Comparison of ENCODE assay signal across 7 mouse cellular contexts in genomic region chr14:21987660-21988576, GRCm38 (mm10). TPM values are rescaled to one million over a fixed set of nuclear protein-coding genes. Genes with fewer than 3 reads are reported as not detected.
DNase-seq lines count a peak whose midpoint lies in the region; ATAC-seq and TF ChIP-seq lines count a peak whose summit lies in the region.

No protein-coding gene starts in this region.

- H3K4me2 ChIP-seq in midbrain, embryonic 13.5 days (replicated peaks), result peak overlapping the region; percentile 83

- H3K4me3 ChIP-seq in limb, embryonic 10.5 days, result peak overlapping the region; percentile 85
- peak overlapping the region; percentile 87 for H3K4me3 ChIP-seq in midbrain, embryonic 13.5 days (replicated peaks)
- H3K4me3 ChIP-seq in small intestine, adult 2 months (ENCODE audit: low read depth, low read length), result peak overlapping the region; percentile 97

- DNase-seq in adrenal gland, adult 8-10 months, result peak; percentile 99
- peak; percentile 98 for DNase-seq in embryo, embryonic 11 days
- peak; percentile 90 to 95 for DNase-seq in gastrocnemius, postnatal 4 days (ENCODE audit: low spot score in 2 of 2)
- DNase-seq in kidney, adult 11 months, result peak; percentile 99
- peak; percentile 95 for DNase-seq in limb, embryonic 10.5 days (ENCODE audit: low spot score)

- H3K36me3 ChIP-seq in limb, embryonic 10.5 days, result peaks cover 19% of the 10 kb centered on the region
- H3K36me3 ChIP-seq in midbrain, embryonic 13.5 days, result peaks cover 11% of the 10 kb centered on the region; the same call in 1 of the 2 replicates
- peaks cover 10% of the 10 kb centered on the region for H3K36me3 ChIP-seq in small intestine, adult 2 months (ENCODE audit: control insufficient read depth, insufficient read depth, low read length)

- H3K27ac ChIP-seq in limb, embryonic 10.5 days, result peak overlapping the region; percentile 98
- peak overlapping the region; percentile 95 for H3K27ac ChIP-seq in midbrain, embryonic 13.5 days
- H3K27ac ChIP-seq in small intestine, adult 2 months (ENCODE audit: insufficient read depth, low read depth, low read length), result peak overlapping the region; percentile 73

- WGBS in limb, embryonic 10.5 days, result under 1% methylated on average over 74 of the region's 74 CpGs
- under 1% methylated on average over 74 of the region's 74 CpGs for WGBS in midbrain, embryonic 13.5 days
- under 1% methylated on average over 74 of the region's 74 CpGs for WGBS in small intestine, adult 2 months

- H3K27me3 ChIP-seq in limb, embryonic 10.5 days (ENCODE audit: low read depth, poor library complexity, severe bottlenecking), result peaks cover 60% of the 10 kb centered on the region
- peaks cover 44% of the 10 kb centered on the region for H3K27me3 ChIP-seq in midbrain, embryonic 13.5 days
- H3K27me3 ChIP-seq in small intestine, adult 2 months (ENCODE audit: control insufficient read depth, insufficient read depth, low read length), result peaks cover 8% of the 10 kb centered on the region; the same call in 1 of the 2 replicates

- peak; percentile 82 for ATAC-seq in midbrain, embryonic 13.5 days

- H3K4me1 ChIP-seq in limb, embryonic 10.5 days, result peaks cover 84% of the 10 kb centered on the region
- H3K4me1 ChIP-seq in midbrain, embryonic 13.5 days (replicated peaks), result peaks cover 71% of the 10 kb centered on the region
- H3K4me1 ChIP-seq in small intestine, adult 2 months (ENCODE audit: control insufficient read depth, insufficient read depth, insufficient read length, low read length), result peaks cover 12% of the 10 kb centered on the region

- no peak for TF ChIP-seq CTCF in small intestine, adult 2 months (IDR thresholded peaks at IDR 0.05; ENCODE audit: extremely low read depth, insufficient read length, insufficient replicate concordance, low read depth, low read length)

- H3K9me3 ChIP-seq in limb, embryonic 10.5 days (replicated peaks), result no peaks in the 10 kb centered on the region
- H3K9me3 ChIP-seq in midbrain, embryonic 13.5 days, result no peaks in the 10 kb centered on the region

- peak; percentile 96 for TF ChIP-seq POLR2A in small intestine, adult 2 months (IDR thresholded peaks at IDR 0.05; ENCODE audit: low read depth, low read length)

- peak overlapping the region; percentile 91 for H3K9ac ChIP-seq in midbrain, embryonic 13.5 days (replicated peaks)

RNA-seq across cellular contexts. Expression of gene Zfp503, which starts 1.5 kb away (rescaled TPM):
- 10 to 100 TPM; 30.6 to 41.2 (median 34.7) TPM for total RNA-seq in adrenal gland, adult 8-10 months (2022)
- 10 to 100 TPM; 14.0 to 15.6 TPM for total RNA-seq in gastrocnemius, postnatal 4 days (2021)
- 18.5 and 22.6 TPM in 2 replicates for polyA plus RNA-seq in limb, embryonic 10.5 days (2016; fragmentation: Nextera tagmentation; extraction: Ambion mirVana)
- 8.0 and 11.0 TPM in 2 replicates for polyA plus RNA-seq in midbrain, embryonic 13.5 days (2015; fragmentation: Nextera tagmentation; extraction: Ambion mirVana)
- polyA plus RNA-seq in small intestine, adult 2 months (2012; rRNA removed), result 18.2 and 22.7 TPM in 2 replicates

RNA-seq across cellular contexts. Expression of gene Lrmda, which starts 31.6 kb away (rescaled TPM):
- 1 to 10 TPM; 3.4 to 8.5 (median 5.7) TPM for total RNA-seq in adrenal gland, adult 8-10 months (2022)
- 1 to 10 TPM; 1.5 to 1.9 TPM for total RNA-seq in gastrocnemius, postnatal 4 days (2021)
- polyA plus RNA-seq in limb, embryonic 10.5 days (2016; fragmentation: Nextera tagmentation; extraction: Ambion mirVana), result 0.48 and 0.51 TPM in 2 replicates
- 0.23 TPM in 1 of 2 replicates, not detected in the other for polyA plus RNA-seq in midbrain, embryonic 13.5 days (2015; fragmentation: Nextera tagmentation; extraction: Ambion mirVana)
- polyA plus RNA-seq in small intestine, adult 2 months (2012; rRNA removed), result 0.34 TPM in 1 of 2 replicates, not detected in the other

Comparison
In these comparisons a context has a peak if more than half of its experiments do, and no peak if none do; other contexts are left out.
1. Peak in every context shown above with its lines: DNase-seq, ATAC-seq, H3K4me3 ChIP-seq and H3K27ac ChIP-seq.